Mouse (Mus musculus) heart, embryonic 16.5 days (tissue): ENCODE measurements around the gene Gnat3. TPM values are rescaled to one million over a fixed set of nuclear protein-coding genes. Genes with fewer than 3 reads are reported as not detected.

ENCODE experiments used
- ATAC-seq: fragments of 200-750 bp; cut with Nextera tagmentation; replicated peaks from 2 replicates; pipeline ENCODE4 v1.8.0; 2017; ENCODE audit warnings: moderate number of reproducible peaks; ENCODE audit not compliant: insufficient read depth, low FRiP score; ENCODE audit errors: extremely low read depth
- H3K27ac ChIP-seq: fragments of 300-500 bp; sonication (generic); 2 replicates; pipeline ENCODE4 v1.5.1; 2014; ENCODE audit warnings: mild to moderate bottlenecking, low read length, control low read depth, moderate library complexity
- H3K27me3 ChIP-seq: fragments of 300-500 bp; sonication (generic); 2 replicates; pipeline ENCODE4 v1.6.1; 2014; ENCODE audit warnings: low read length, mixed read lengths; ENCODE audit not compliant: control insufficient read depth, insufficient read depth
- H3K36me3 ChIP-seq: fragments of 300-500 bp; sonication (generic); 2 replicates; pipeline ENCODE4 v1.6.1; 2014; ENCODE audit not compliant: control insufficient read depth, insufficient read depth
- H3K4me1 ChIP-seq: fragments of 300-500 bp; sonication (generic); 2 replicates; pipeline ENCODE4 v1.6.1; 2014; ENCODE audit warnings: low read length, mixed read lengths; ENCODE audit not compliant: control insufficient read depth, insufficient read depth
- H3K4me2 ChIP-seq: fragments of 300-500 bp; sonication (generic); 2 replicates; pipeline ENCODE4 v1.6.1; 2014; ENCODE audit warnings: low read depth, mild to moderate bottlenecking, control low read depth, low read length
- H3K4me3 ChIP-seq: fragments of 300-500 bp; sonication (generic); 2 replicates; pipeline ENCODE4 v1.5.1; 2014; ENCODE audit warnings: mild to moderate bottlenecking, control low read depth, low read length
- H3K9ac ChIP-seq: fragments of 300-500 bp; sonication (generic); 2 replicates; pipeline ENCODE4 v1.6.1; 2014; ENCODE audit warnings: low read length, control low read depth
- H3K9me3 ChIP-seq: fragments of 300-500 bp; sonication (generic); replicated peaks from 2 replicates; pipeline ENCODE4 v1.6.1; 2016; ENCODE audit warnings: low read length; ENCODE audit not compliant: control insufficient read depth
- WGBS: fragments of 180-500 bp; shearing (Covaris S2); extraction: QIAGEN DNeasy Blood & Tissue Kit; methylation state at CpG from one replicate; pipeline ENCODE4 v1.1.7; 2014; 5-methylcytosine and 5-hydroxymethylcytosine counted together
- polyA plus RNA-seq: library from polyadenylated mRNA; unstranded; fragments of >200 nt; fragmentation: Nextera tagmentation; extraction: Ambion mirVana; gene quantifications from 2 replicates; pipeline ENCODE4 v1.2.1, GENCODE M21; 2015

Gnat3 gene
- polyA plus RNA-seq, 1 experiment from 2014 or later = 0.24 TPM

- H3K36me3 ChIP-seq = no peaks in the 10 kb centered on the region
- no peak overlapping the region for H3K9ac ChIP-seq
- no peak overlapping the region for H3K27ac ChIP-seq
- H3K27me3 ChIP-seq = no peaks in the 10 kb centered on the region
- 35% methylated on average over 1 of the region's 1 CpGs for WGBS
- H3K9me3 ChIP-seq = no peaks in the 10 kb centered on the region
- H3K4me1 ChIP-seq = peaks cover 5% of the 10 kb centered on the region
- no peak overlapping the region for H3K4me2 ChIP-seq
- no peak overlapping the region for H3K4me3 ChIP-seq
- ATAC-seq = no peak
Measured at GRCm38 (mm10) chr5:17956468-17956867, 5.9 kb upstream of the Gnat3 start.

- H3K4me2 ChIP-seq = no peak overlapping the region
- H3K27me3 ChIP-seq = no peaks in the 10 kb centered on the region
- H3K9me3 ChIP-seq = no peaks in the 10 kb centered on the region
- H3K4me1 ChIP-seq = peaks cover 6% of the 10 kb centered on the region
- H3K36me3 ChIP-seq = no peaks in the 10 kb centered on the region
- no peak overlapping the region for H3K9ac ChIP-seq
- H3K27ac ChIP-seq = peak overlapping the region; percentile 66
- WGBS = 44% methylated on average over 13 of the region's 13 CpGs
- ATAC-seq = no peak
- no peak overlapping the region for H3K4me3 ChIP-seq
Measured at GRCm38 (mm10) chr5:17969704-17970390, 7.5 kb downstream of the Gnat3 start.

DNA sequence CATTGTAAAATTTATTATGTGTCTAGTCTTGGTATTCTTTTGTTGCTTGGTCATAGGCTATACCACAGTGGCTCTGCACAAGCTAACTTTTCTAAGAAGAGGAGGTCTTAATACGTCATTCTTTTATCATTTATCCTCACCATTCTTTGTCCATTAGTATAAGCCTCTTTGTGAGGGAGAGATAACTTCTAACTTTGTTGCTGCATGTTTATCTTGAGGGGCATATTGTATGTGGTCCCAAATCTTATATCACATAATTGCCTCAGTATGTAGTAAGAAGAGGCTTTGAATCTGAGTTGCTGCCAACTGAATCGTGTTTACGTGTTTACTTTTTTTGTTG is 8.0 kb downstream of the Gnat3 start:
- no peak for ATAC-seq
- H3K4me2 ChIP-seq = no peak overlapping the region
- no peaks in the 10 kb centered on the region for H3K27me3 ChIP-seq
- no peak overlapping the region for H3K4me3 ChIP-seq
- H3K9ac ChIP-seq = no peak overlapping the region
- no peak overlapping the region for H3K27ac ChIP-seq
- 77% methylated on average over 3 of the region's 3 CpGs for WGBS
- no peaks in the 10 kb centered on the region for H3K36me3 ChIP-seq
- peaks cover 6% of the 10 kb centered on the region for H3K4me1 ChIP-seq
- no peaks in the 10 kb centered on the region for H3K9me3 ChIP-seq

DNA sequence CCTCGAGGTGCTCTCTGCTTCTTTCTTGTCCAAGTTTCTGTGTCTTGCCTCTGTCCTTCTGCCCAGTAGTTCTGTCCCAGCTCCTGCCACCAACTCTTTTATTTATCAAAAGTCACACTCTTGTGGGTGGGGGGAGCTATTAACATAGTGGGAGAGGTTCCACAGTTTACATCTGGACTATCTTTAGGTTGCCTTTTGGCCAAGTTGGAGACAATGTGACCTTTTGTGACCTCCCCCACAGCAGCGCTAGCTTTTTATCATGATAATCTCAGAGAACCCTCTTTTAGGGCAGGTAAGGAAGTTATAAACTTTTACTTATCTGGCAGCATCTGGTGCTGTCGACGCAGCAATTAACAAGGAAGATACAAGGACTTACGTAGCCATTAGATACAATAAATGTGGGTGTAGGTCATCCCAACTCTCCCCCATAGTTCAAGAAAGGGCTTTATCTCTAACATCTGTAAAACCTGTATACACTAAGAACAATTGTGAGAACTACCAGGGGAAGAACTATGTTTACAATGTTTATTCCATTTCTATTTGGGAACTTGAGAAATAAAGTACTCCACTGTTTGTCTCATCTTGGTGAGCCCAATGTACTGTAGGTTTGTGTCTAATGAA is 18.3 kb downstream of the Gnat3 start:
- peaks cover 3% of the 10 kb centered on the region; the same call in 1 of the 2 replicates for H3K4me1 ChIP-seq
- ATAC-seq = no peak
- H3K9me3 ChIP-seq = no peaks in the 10 kb centered on the region; the same call in none of the 2 replicates
- no peak overlapping the region for H3K4me3 ChIP-seq
- no peaks in the 10 kb centered on the region for H3K27me3 ChIP-seq
- H3K36me3 ChIP-seq = no peaks in the 10 kb centered on the region
- WGBS = 72% methylated on average over 5 of the region's 5 CpGs
- H3K4me2 ChIP-seq = no peak overlapping the region
- H3K9ac ChIP-seq = no peak overlapping the region
- peak overlapping the region; percentile 39 for H3K27ac ChIP-seq

GRCm38 (mm10) chr5:17982770-17983169 is 20.4 kb downstream of the Gnat3 start:
- Histone ChIP-seq H3K36me3 (no peaks in the 10 kb centered on the region), H3K9me3 (no peaks in the 10 kb centered on the region; the same call in none of the 2 replicates), H3K4me1 (peaks cover 3% of the 10 kb centered on the region; the same call in 1 of the 2 replicates), H3K27ac (peak overlapping the region; percentile 74), H3K4me3 (no peak overlapping the region), H3K27me3 (no peaks in the 10 kb centered on the region), H3K9ac (no peak overlapping the region), H3K4me2 (no peak overlapping the region; the same call in 1 of the 2 replicates)
- peak; percentile 100 for ATAC-seq
- 7% methylated on average over 4 of the region's 4 CpGs for WGBS

GRCm38 (mm10) chr5:17984522-17984921 is 22.2 kb downstream of the Gnat3 start:
- Histone ChIP-seq H3K36me3 (no peaks in the 10 kb centered on the region), H3K4me2 (no peak overlapping the region), H3K9me3 (no peaks in the 10 kb centered on the region), H3K27me3 (no peaks in the 10 kb centered on the region), H3K9ac (no peak overlapping the region), H3K4me3 (no peak overlapping the region), H3K27ac (peak overlapping the region; percentile 21; the same call in 1 of the 2 replicates), H3K4me1 (peaks cover 3% of the 10 kb centered on the region; the same call in 1 of the 2 replicates)
- ATAC-seq = no peak
- 86% methylated on average over 3 of the region's 3 CpGs for WGBS

- H3K27ac ChIP-seq = no peak overlapping the region
- no peaks in the 10 kb centered on the region for H3K9me3 ChIP-seq
- ATAC-seq = no peak
- H3K27me3 ChIP-seq = no peaks in the 10 kb centered on the region
- no peaks in the 10 kb centered on the region for H3K36me3 ChIP-seq
- 81% methylated on average over 3 of the region's 3 CpGs for WGBS
- no peak overlapping the region for H3K4me3 ChIP-seq
- H3K4me2 ChIP-seq = no peak overlapping the region
- no peak overlapping the region for H3K9ac ChIP-seq
- H3K4me1 ChIP-seq = no peaks in the 10 kb centered on the region; the same call in 1 of the 2 replicates
Measured at GRCm38 (mm10) chr5:17986611-17987010, 24.3 kb downstream of the Gnat3 start.

DNA sequence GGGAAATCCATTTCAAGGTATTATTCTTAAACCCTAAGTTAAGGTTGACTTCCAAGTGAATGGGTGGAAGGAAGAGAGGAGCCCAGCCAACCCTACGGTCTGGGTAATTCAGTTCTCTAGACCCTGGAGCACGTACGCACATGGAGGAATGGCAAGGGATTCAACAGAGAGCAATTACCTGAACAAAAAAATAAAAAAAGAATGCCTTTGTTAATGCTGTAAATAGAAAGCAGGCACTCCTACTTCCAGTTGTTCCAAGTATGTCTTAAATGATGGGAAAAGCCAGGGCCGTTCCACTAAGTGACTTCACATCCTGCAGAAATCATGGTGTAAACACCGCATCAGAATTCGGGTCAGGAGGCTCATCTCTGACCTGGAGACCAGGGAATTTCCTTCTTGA is 28.3 kb downstream of the Gnat3 start:
- H3K9ac ChIP-seq = no peak overlapping the region
- no peak overlapping the region for H3K27ac ChIP-seq
- H3K4me2 ChIP-seq = no peak overlapping the region
- no peaks in the 10 kb centered on the region for H3K27me3 ChIP-seq
- no peaks in the 10 kb centered on the region for H3K36me3 ChIP-seq
- peaks cover 4% of the 10 kb centered on the region; the same call in 1 of the 2 replicates for H3K9me3 ChIP-seq
- 82% methylated on average over 6 of the region's 6 CpGs for WGBS
- H3K4me3 ChIP-seq = no peak overlapping the region
- no peaks in the 10 kb centered on the region for H3K4me1 ChIP-seq
- no peak for ATAC-seq

GRCm38 (mm10) chr5:17999570-17999969 is 37.2 kb downstream of the Gnat3 start:
- Histone ChIP-seq H3K4me2 (no peak overlapping the region), H3K27me3 (no peaks in the 10 kb centered on the region), H3K9me3 (no peaks in the 10 kb centered on the region), H3K27ac (no peak overlapping the region), H3K36me3 (no peaks in the 10 kb centered on the region), H3K4me1 (no peaks in the 10 kb centered on the region), H3K9ac (no peak overlapping the region), H3K4me3 (no peak overlapping the region)
- ATAC-seq = no peak
- 62% methylated on average over 2 of the region's 2 CpGs for WGBS
